Mouse (Mus musculus): ENCODE results near the gene Sall1.

GRCm38 (mm10) chr8:89045218-89045601 is 1.2 kb upstream of the Sall1 start:
- TF ChIP-seq GATA1 (IDR thresholded peaks at IDR 0.05; ENCODE audit: borderline replicate concordance, low read length) (no peak), FLI1 (IDR thresholded peaks at IDR 0.05; ENCODE audit: low read length) (no peak)
